Mouse (Mus musculus) adrenal gland, postnatal 36 days (tissue): ENCODE results near the gene Fam228b. TPM values are rescaled to one million over a fixed set of nuclear protein-coding genes. Genes with fewer than 3 reads are reported as not detected.
"Not testable (repeated sequence)": the region's sequence is repeated elsewhere in the genome, so short reads cannot be mapped to it uniquely, and the experiment has no call there.

Source experiments
- DNase-seq, 2 experiments: peaks; one replicate each; pipeline ENCODE4 v3.0.0; 2021; ENCODE audit warnings: mixed read lengths in 1 of 2
- long read RNA-seq, 2 experiments: library from polyadenylated mRNA; stranded (forward); transcript quantifications; one replicate each; pipeline ENCODE4 v2.0.0; 2021; ENCODE audit warnings: borderline sequencing depth in 2 of 2
- total RNA-seq, 2 experiments: library from RNA; stranded (reverse); gene quantifications; 2 replicates each; pipeline ENCODE4 v1.2.3; 2021

The Fam228b gene
- 1 to 10 TPM; 3.6 to 4.9 TPM for total RNA-seq
- long read RNA-seq, experiment 1, partial matches to known transcripts = 0 of 2 reads
- long read RNA-seq, experiment 1, other reads (novel, unspliced or antisense) = 1 of 2 reads
- long read RNA-seq, experiment 2 = 0 reads

DNA sequence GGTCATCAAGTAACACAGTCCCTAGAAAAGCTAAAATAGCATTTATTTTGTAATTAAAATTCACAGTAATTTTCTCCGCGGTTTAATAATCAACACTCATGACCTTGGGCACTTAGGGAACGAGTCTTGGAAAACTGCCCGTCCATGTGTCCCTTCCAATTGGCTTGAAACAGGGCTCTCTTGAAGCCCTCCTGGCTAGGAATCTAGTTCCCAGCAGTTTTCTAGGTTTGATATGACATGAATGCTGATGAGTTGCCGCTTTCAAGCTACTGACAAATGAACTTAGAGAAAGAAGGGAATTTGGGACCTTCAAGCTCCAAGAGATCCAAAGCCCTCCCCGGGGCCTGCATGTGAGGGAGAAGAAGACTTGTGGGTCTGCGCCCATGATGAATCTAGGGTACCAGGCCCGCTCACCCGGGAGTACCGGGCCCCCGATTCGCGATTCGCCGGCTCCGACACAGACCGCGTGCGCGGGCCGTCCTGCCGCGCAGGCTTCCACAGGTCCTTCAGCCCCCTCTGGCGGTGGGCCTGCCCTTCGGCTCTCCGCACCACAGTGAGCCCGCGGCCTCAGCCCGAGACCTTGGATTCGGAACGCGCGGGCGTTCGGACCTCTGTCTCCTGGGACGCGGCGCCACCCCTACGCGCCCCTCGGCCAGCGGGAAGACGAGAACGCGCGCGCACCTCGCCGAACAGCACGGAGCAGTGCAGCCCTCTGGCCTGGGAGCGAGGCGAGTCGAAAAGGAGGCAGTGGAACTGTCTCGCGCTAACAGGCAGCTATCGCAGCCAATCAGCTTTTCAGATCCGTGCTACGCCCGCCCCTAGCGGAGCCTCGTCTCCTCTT lies at the start of gene Fam228b, which contains the start of gene Pfn4:
TSS of gene Fam228b (minus strand) at position 776 of the 841 bp plus-strand sequence.
TSS of gene Pfn4 (plus strand) at position 531 of the 841 bp plus-strand sequence.
- DNase-seq = peak; percentile 96 to 97

DNA sequence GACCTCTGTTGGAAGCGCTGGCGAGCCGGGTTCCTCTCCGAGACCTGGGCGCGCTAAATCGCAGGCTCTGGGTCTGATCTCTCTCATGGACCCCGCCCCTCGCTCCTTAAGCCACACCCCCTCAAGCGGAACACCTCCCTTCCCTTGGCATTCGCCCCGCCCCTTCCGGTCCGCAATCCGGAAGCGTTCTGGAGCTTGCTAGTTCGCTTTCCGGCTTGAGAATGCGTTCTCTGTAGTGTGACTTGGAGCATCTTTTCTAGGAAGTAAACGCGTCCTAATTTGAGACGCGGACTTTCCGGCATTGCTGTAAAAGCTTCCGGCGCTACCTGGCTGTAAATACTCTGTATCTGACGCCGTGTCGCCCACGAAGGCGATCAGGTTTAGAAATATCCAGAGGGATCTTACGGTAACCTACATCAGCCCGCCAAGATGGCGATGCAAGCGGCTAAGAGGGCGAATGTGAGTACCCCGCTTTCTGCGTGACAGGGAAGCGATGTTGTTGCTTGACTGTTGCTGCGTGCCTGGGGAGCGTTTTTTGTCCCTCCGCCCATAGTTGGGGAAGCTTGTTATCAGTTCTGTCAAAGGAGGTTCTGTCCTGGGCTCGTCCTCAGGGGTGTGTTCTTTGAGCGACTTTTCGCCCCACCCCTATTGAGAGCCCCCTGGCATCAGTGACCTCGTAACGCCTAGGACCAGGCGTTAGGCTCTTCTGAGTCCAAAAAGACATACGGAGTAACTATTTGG lies 48.5 kb upstream of the Fam228b start, which contains the start of gene Sf3b6:
TSS of gene Sf3b6 (plus strand) at position 184 of the 741 bp plus-strand sequence.
- DNase-seq = peak; percentile 99 to 100

DNA sequence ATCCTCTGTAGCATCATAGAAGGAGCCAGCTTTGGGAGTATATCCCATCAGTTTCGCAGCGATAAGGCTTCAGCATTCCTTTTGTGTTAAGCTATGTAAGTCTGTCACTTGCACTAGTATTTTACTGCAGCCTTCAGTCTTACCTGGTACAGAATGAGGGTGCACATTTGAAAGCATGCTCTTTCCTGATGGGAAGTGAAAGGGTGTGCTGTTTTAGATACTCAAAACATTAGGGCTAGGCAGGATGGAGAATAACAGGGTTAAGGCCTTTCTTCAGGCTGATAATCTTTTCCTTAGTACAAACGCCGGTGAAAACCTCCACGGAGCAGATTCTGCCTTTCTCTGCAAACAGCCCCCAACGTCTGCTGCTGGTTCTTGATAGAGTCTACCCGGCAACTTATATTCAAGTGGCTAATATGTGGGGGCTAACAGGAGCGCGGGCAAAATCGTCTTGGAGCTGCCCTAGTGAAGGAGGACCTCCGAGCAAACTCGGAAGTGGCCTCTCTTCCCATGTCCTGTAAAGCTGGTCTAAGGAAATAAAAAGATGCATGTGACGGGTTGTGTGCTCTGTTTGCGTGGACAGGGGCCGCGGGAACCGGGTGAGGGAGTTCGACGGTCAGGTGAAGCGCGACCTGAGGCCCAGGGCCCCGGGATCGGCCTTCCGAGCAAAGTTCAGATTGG lies 47.8 kb upstream of the Fam228b start:
- no peak for DNase-seq

DNA sequence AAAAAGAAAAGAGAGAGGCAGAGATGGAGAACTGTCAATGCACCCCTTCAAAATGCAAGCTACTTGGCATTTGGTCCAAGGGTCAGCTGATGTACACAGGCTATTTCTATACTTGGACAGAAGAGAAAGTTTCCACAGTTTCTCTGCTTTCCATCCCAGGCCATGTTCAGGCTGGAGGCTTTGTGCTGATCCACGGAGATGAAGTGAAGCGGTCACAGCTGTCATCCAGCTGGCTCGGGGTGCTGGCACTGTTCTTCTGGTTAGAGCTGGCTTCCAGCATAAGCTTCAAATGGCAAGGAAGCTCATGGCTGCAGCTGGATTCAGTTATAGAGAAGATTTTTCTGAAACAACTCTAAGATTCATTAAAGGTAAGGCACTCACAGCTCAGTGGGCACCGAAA lies 44.6 kb upstream of the Fam228b start:
- no peak for DNase-seq

DNA sequence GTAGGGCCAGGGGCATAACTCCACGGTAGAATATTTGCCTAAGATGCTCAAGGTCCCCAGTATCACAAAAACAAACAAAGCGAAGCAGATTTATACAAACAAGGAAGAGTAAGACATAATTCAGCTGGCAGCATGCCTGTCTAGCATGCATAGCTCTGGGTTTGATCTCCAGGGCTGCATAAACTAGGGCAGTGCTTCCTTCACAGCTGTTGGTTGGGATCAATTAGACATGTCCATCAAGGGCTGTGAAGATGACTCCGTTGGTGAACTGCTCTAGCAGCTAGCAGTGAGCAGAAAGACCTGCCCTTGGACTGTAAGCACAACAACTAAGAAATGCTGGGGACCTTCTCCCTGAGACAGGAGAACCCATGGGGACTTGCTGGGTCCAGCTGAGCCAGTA lies 42.6 kb upstream of the Fam228b start:
- no peak for DNase-seq

DNA sequence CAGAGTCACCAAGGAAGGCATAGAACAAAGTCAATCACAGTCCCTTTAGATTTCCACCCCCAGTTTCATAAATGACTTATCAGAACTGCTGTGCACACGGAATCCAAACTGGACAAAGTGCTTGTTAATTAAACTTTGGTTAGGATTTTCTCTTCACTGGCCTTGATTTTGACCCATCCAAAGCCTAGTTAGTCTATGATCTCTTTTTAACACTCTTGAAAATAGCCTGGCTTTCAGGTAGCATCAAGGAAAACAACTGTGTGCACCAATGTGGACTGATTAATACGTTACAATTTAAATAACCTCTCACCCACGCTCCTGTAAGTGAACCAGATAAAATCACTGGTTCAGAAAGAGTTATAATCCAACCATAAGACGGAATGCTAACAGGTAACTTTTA lies 42.0 kb upstream of the Fam228b start:
- DNase-seq = no peak

DNA sequence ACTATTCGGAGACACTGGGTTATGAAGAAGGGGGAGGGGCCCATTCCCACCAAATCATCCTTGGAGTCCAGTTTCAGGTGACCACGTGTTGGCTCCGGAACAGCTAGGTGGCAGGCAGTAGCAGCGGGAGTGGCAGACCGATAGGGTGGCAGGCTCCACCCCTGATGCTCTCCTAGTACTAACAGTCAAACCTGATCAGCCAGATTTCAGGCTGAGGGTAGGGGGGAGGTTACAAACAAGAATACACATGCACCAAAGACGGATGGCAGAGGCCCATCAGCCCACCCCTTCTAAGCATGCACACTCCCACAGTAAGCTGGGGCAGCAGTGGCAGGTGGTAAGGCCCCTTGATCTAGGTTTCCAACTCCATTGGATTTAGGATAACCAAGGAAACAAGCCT lies 28.4 kb upstream of the Fam228b start:
- not testable (repeated sequence) for DNase-seq

DNA sequence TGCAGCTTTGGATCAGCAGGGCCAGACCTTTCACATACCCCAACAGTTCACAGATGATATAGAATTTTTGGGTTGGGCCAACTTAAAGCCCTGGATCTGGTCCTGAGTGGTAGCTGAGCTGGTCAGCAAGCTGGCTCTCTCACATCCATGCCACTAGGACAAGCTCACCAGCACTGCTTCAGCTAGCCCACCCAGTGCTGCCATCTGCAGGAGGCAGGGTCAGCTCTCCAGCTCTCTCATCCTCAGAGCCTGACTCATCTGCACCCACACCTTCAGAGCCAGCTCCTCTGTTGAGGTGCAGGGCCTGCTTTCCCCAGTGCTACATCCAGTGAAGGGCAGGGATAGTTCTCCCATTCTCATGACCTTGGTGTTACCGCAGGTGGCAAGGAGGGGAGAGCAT lies 24.7 kb upstream of the Fam228b start:
- DNase-seq = no peak

DNA sequence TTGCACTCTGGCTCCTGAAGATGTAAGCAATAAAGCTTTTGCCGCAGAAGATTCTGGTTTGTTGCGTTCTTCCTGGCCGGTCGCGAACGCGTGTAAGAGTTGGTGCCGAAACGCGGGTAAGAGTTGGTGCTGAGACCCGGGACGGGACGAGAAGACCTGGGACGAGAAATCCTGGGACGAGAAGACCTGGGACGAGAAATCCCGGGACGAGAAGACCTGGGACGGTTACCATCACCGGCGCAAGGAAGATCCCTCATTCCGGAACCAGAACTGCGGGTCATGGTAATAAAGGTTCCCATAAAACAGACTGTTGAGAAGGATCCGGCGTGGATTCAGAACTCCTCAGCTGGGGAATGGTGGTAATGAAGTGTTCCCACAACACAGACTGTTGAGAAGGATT lies 19.1 kb upstream of the Fam228b start:
- DNase-seq = not testable (repeated sequence)

DNA sequence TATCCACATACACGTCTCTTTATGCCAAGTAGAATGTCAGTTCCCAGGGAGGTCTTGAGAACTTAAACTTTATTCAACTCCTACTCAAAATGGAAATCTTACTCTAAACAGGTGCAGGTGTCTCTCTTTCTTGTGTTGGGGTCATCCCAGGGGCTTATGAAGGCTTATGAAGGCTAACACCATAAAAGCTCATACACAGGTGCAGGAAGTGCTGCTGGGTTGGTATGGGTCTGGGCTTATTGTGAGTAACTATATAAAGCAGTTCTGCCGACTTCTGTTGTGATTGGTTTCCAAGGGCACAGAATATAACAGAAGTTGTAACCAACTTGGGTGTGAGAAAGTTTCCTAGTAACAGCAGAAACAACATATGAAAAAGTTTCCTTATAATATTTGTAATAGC lies 15.4 kb upstream of the Fam228b start:
- DNase-seq = no peak

DNA sequence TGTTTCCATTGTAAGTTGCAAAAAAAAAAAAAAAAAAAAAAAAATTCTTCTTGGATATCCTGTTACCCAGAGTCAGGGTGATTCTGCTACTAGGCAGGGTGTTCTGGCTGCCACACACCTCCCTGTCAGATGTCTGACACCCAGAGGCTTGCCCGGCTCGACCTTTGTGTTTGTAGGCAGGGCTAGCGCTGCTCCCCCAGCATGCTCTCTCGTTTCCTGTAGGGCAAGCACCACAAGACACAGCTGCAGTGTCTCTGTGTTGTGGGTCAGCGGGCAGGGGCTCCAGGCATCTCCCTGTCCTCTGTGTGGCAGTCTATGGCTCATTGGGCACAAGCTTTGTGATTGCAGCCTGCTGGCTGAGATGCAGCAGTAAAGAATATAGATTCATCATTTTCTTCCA lies 14.5 kb upstream of the Fam228b start:
- DNase-seq = no peak

DNA sequence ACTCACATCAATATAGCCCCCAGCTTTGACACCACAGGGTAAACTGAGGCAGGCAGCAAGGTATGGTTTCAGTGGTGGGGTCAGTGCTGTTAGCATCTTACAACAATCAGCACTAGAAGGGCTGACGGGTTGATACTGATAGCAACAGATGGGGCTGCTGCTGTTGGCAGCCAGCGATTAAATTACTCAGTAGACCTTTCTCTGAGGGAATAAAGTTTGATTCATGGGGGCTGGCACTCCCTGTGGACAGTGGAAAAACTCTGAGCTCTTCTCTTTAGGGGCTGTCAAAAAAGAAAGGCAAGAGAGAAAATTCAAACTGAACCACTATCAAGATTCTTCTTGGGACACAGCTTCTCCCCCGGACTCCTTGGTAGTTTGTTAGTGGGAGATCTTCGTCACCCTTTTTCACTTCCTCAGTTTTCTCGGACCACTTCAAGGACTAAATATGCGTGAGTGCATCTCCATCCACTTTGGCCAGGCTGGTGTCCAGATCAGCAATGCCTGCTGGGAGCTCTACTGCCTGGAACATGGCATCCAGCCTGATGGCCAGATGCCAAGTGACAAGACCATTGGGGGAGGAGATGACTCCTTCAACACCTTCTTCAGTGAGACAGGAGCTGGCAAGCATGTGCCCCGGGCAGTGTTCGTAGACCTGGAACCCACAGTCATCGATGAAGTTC lies 12.8 kb upstream of the Fam228b start:
- not testable (repeated sequence) for DNase-seq

DNA sequence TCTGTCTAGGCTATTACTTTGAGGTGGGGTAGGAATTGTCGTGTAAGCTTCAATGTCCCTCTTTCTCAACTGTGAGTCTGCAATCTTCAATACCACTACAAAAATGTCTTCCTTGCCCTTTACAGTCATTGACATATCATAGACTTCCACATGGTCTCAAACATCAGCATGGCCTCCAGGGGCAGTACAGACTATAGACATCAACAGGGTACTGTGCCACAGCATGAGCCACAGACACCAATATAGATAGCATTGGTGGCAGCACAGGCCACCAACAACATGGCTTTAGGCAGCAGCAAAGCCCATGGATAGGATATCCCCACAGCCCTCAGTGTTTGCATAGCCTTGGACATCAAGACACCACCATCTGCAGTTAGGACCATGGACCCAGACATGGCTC lies 12.2 kb upstream of the Fam228b start:
- no peak for DNase-seq

DNA sequence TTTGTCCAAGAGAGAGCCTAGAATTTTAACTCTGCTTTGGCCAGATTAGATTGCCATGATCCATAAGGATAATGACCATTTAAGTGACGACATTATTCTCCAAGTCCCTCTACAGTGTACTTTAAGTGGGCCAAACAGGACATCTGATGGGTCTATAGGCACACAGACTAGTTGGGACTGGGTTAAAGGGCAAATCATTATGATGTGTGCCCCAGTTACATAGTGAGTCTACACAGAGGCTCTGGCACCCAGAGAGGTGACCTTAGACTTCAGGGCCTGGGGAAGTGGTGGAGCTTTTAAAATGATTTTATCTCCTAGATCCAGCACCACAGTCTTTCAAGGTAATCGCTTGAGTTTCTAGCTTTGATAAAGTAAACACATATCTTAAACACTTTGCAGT lies 11.2 kb upstream of the Fam228b start:
- DNase-seq = no peak

DNA sequence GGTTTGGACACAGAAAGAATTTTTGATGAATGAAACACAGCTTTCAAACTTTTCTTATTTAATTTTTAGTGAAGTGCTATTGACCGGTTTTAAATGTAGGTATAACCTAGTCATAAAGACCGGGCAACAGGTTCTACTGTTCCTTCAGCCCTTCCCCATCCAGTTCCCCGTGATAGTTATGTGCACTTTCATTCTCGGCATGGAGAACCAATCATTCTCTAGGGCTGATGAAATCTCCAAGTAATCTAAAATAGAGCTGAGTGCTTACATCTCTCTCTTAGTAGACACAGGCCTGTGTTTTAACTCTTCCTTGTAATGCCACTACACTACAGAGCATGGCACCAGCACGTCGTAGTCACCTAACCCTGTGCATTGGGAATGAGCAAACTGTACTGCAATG lies 8.7 kb upstream of the Fam228b start:
- no peak for DNase-seq

DNA sequence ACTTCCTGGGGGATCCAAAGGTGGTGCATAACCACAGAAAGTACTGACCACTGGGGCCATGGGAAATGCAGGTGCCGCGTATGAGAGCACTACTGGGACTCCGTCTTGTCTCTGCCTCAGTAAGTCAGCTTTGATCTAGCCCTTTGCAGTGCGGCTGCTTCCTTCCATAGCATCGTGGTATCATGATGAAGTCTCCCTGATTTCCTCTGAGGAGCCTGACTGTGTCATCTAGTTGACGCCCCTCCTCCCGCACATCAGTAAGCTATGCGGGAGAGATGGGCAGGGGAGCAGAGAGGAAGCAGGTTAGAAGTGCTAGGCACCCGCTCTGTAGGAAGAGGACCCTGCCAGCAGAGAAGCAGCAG lies 6.5 kb upstream of the Fam228b start:
- no peak for DNase-seq

DNA sequence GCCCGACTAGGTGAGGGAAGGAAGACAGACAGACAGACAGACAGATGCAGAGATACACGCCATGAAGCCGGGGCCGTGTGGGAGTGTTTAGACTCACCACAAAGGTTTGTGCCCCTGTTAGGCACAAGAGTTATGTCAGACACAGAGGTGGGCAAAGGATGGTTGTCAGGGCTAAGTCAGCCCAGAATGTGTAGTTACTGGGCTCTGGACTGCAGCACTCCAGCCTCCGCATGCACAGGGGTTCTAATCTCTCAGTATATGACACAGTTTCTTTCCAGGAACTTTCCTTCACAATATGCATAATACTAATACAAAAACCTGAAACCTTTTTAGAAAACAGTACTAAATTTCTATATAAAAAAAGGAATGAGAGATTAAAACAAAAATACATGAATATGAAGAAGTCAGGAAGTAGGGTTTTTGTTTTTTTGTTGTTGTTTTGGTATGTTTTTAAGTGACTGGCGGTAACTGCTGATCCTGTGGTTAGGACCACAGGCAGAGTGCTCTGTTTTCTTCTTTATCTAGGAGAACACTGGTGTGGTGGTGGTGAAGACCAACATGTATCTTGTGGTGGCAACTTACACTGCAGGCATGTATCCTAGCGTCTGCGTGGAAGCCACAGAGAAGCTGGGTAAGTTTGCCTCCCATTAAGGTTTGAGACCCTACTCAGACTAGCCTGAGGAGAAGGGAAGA lies 6.0 kb upstream of the Fam228b start:
- DNase-seq = no peak

DNA sequence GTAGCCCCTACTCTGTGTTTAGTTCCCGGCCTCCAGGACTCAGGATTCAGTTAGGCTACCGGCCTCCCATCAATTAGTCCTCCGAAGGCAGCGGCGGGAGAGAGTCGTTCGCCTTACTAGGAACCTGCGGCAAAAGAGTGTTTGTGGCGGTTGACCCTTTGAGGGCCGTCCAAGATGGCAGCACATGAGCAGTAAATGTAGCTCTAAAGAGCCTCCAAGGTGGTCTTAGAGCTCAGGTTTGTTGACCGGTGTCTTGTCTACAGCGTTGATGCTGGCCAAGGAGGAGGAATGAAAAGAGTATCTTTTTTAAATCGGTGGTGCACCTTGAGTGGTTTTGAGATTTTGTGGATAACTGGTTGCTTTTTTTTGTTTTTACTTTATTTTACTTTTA lies 261 bp upstream of the Fam228b start:
- no peak for DNase-seq

DNA sequence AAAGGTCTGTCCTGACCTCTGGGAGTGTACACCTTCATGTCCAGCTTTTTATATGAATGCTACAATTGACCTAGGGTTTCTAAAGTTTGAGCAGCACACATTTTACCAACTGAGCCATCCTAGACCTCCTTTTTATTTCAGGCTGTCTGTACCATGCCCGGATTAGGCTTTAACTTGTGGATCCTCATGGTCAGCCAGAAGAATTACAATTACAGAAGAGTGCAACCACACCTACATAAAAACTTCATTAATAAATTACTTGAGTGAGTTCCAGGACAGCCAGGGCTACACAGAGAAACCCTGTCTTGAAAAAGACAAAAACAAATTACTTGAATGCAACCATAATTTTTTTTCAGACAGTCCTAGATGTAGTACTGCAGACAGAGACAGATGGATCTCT lies 12.0 kb downstream of the Fam228b start:
- no peak for DNase-seq

DNA sequence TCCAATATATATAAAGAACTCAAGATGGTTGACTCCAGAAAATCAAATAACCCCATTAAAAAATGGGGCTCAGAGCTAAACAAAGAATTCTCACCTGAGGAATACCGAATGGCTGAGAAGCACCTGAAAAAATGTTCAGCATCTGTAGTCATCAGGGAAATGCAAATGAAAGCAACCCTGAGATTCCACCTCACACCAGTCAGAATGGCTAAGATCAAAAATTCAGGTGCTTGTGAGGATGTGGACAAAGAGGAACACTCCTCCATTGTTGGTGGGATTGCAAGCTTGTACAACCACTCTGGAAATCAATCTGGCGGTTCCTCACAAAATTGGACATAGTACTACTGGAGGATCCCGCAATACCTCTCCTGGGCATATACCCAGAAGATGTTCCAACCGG lies 14.6 kb downstream of the Fam228b start:
- not testable (repeated sequence) for DNase-seq

DNA sequence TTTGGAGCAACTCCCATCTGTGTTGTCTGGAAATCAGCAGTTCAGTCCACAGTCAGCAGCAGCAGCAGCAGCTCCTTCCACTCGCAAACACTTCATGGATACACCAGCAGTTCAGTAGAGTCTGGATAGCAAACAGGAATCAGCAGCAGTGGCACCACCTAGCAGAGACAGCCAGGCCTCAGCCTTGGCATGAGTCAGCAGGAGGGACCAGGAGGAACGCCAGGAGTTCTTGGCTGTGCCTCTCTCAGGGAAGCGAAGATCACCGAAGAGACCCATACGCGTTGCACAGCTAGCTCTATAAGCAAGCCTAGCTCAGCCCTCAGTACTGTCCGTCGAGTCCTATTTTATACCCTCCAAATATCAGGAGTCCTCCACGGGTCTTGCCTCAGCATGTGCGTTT lies 24.6 kb downstream of the Fam228b start:
- DNase-seq = peak; percentile 29 to 41
